Mouse (Mus musculus) kidney, adult 9 months (tissue): ENCODE results near the gene Trim56.
A peak's percentile ranks its signal among the peaks of the same experiment; 100 is the strongest.

Experiments
- DNase-seq: peaks from one replicate; pipeline ENCODE4 v3.0.0; 2022

The Trim56 gene

DNA sequence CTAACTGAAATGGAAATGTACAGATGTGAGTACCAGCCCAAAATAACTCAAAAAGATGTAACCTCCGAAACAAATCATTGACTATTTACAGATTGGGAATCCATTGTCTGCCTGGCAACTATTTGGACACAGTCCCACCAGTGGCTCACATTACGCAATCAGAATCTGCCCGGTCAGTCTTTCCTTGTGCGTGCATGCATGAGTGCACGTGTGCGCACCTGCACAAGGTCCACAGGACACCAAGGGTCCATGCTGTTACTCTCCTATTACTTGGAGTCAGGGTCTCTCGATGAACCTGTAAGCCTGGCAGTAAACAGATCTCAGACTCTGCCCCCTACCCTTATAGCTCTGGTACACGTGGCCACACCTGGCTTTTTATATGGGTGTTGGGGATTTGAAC, 8.3 kb downstream of the Trim56 start:
- DNase-seq = peak; percentile 89

DNA sequence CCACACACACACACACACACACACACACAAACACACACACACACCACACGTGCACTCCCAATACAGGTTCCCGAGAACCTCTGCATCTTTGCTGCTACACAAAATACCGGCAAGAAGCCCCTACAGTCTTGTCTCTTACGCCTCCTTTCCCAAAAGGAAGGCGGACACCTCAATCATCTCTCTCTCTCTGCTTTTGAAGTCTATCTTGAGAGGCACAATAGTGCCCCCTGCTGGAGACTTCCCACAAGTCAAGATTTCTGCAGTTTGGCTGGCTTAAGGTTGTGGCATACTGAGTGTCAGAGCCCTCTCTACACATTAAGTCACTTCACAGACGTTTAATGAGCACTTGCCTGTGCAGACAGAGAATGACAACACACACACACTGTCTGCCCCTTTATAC, 9.0 kb downstream of the Trim56 start:
- peak; percentile 91 for DNase-seq

- DNase-seq = peak; percentile 43
These were observed 9.6 kb downstream of the Trim56 start for GRCm38 (mm10) chr5:137106434-137106833.

DNA sequence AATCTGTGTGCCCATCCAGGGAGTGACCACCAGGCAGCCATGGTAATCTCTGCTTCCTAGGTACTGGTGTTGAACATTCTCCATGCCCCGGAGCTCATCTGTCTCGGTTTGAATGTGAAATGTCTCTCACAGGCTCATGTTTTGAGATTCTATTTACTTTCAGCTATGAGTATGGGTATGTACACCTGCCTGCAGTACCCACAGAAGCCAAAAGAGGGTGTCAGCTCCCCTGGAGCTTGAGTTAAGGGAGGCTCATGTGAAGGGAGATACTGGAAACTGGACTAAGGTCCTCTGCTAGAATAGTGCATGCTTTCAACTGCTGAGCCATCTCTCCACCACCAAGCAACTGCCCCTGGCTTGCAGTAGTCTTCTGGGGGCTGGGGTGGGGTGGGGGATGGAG, 12.0 kb downstream of the Trim56 start:
- no peak for DNase-seq

GRCm38 (mm10) chr5:137102575-137103522, 13.2 kb downstream of the Trim56 start:
- DNase-seq = no peak

- DNase-seq = no peak
These were observed 13.9 kb downstream of the Trim56 start for GRCm38 (mm10) chr5:137102078-137102477.

DNA sequence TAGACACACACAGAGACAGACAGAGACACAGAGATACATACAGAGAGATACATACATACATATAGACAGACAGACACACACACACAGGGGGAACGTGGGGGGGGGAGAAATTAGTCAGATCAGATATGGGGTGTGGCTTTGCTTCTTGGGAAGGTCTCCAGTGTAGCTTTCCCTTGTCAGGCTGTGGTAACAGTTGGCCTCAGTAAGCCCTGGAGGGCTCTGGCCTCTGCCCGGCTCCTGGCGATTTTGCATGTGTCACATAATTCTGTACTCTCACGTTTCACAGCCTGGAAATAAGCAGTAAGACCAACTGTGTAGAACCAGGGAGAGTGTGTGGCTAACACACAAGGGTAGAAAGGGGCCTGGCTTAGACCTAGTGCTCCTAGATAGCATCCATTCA, 15.3 kb downstream of the Trim56 start:
- no peak for DNase-seq

GRCm38 (mm10) chr5:137098418-137098817, 17.6 kb downstream of the Trim56 start:
- no peak for DNase-seq

DNA sequence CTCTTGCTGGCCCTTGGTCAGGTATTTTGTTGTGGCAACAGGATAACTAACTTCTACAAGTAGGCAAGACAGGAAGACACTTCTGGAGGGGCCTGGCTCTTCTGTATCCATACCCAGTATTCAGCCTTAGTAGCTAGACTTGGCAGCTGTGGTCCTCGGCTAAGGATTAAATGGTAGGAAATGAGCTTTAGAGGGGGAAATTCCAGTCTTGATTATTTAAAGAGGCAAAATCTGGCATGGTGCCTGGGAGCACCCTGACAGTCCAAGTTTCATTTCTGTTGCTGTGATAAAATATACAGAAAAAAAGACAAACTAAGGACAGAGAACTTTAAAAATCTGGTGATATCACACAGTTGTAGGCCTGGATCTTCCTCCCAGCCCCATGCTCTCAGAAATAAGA, 20.0 kb downstream of the Trim56 start:
- DNase-seq = peak; percentile 76

DNA sequence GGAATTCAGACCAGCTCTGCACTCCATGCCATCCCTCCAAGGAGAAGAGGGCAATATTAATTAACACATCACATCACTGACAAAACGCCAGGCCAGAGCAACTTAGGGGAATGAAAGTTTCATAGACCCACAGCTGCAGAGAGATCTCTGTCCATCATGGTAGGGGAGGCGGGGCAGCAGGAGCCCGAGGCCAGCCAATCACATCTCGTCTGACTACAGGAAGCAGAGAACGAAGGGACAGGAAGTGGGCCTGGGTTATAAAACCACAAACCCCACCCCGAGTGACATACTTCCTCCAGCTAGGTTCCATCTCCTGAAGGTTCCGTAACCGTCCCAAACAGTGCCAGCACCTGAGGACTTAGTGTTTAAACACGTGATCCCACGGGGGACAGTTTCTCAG, 20.9 kb downstream of the Trim56 start:
- DNase-seq = no peak

DNA sequence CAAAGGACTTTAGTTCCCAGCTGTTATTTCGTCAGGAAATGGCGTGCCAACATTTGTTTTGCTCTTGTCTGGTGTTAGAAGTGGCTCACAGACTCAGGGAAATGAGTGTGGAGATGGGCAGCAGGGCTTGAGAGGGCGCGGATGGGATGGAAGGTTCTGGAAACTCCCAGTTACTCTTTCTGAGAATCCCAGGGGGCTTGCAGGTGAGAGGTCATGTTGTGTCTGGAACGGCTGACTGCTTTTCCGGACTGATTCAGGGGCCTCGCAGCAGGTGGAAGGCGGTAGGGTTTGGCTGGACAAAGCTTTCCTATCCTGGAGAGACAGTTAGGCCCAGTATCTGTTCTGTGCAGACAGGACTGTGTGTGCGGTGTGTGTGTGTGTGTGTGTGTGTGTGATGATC, 22.3 kb downstream of the Trim56 start:
- no peak for DNase-seq

DNA sequence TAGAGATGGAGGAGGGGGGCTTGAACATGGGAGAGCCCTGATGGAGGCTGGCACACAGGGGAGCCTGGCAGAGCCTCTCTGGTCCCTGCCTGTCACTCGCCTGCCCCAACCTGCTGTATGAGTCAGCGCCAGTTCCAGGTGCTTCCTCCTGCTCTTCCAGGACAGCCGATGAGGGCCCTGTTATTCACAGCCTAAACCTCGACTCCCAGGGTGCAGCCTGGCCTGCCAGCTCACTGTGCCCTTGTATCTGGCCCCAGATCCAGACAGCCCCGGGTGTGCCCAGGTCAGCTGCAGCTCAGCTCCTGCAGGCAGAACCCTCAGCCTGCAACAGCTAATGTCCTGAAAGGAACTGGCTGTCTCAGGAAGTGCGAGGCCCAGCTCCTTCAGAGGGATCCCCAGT, 24.4 kb downstream of the Trim56 start:
- DNase-seq = no peak

DNA sequence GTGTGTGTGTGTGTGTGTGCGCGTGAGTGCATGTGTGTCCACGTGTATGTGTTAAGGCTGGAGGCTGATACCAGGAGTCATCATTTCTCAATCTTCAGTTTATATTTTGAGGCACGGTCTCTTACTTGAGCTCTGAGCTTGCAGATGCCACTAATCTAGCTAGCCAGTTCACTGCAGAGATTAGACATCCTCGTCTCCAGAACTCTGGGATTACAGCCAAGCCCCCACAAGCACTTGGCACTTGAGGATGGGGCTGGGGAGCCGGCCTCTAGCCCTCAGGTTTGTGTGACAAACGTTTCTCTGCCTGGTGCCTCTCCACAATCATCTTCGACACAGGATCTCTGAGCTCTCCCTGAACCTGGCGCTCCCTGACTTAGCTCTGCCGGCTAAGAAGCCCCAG, 25.1 kb downstream of the Trim56 start:
- DNase-seq = no peak

- DNase-seq = peak; percentile 80
These were observed 28.6 kb downstream of the Trim56 start for GRCm38 (mm10) chr5:137087410-137087809.

DNA sequence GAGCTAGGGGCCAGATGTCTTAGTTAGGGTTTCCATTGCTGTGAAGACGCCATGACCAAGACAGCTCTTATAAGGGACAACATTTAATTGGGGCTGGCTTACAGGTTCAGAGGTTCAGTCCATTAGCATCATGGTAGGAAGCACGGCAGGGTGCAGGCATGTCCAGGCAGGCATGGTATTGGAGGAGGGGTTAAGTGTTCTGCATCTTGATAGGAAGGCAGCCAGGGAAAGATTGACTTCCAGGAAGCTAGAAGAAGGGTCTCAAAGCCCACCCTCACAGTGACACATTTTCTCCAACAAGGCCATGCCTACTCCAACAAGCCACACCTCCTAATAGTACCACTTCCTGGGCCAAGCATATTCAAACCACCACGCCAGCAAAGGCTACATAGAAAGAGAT, 30.3 kb downstream of the Trim56 start:
- no peak for DNase-seq

DNA sequence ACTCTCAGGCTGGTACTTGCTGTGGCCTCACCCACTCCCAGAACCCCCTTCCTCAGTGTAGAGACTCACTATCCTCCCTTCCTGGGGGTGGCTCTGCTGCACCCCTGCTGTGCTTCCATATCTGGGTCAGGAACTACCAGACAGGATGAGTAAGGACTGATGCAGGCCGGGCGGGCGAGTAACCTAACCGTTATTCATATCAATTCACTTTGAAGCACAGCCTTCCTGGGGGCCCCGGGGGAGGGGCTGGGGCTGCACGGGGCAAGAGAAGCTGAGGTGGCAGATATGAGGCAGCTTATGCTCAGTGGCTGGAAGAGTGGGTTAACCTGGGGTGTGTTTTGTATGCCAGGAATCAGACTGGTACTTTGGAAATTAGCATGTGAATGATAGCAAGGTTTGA, 31.0 kb downstream of the Trim56 start:
- DNase-seq = no peak

DNA sequence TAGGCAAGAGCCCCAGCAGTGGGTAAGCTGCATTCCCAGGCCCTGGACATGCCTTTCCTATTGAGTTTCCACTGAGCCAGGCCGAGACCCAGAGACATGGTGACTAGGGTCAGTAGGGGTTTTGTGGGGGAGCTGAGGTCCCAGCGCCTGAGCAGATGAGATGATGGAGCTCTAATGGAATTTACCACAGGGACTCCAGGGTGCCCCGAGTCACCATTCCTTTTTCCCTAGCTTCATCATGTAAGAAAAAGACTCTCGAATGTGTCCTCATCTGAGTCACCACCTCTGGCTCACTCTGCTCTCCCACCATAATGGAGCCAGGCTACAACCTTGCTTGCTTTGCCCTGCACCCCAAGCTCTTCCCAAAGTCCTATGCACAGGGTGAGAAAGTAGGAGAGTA, 33.0 kb downstream of the Trim56 start:
- DNase-seq = no peak

- peak; percentile 54 for DNase-seq
These were observed 36.2 kb downstream of the Trim56 start for GRCm38 (mm10) chr5:137079849-137080248.

GRCm38 (mm10) chr5:137078616-137079015, 37.4 kb downstream of the Trim56 start:
- no peak for DNase-seq

DNA sequence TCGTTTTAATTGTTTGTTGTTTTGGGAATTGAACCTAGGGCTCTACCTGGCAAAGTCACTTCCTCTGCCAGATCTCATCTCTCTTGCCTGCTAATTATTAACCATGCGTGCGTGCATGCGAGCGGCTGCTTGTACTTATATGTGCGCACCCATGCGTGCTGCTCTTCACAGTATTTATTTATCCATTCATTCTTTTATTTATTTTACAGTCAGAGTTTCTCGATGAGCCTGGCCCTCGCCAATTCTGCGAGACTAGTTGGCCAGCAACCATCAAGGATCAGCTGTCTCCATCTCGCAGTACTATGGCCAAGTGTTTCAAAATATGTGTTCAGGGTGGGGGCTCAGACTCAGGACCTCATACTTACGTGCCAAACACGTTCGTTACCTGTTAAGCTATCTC, 38.0 kb downstream of the Trim56 start:
- DNase-seq = no peak

GRCm38 (mm10) chr5:137077187-137077586, 38.8 kb downstream of the Trim56 start:
- no peak for DNase-seq

GRCm38 (mm10) chr5:137076191-137076930, 39.6 kb downstream of the Trim56 start:
- DNase-seq = peak; percentile 35

DNA sequence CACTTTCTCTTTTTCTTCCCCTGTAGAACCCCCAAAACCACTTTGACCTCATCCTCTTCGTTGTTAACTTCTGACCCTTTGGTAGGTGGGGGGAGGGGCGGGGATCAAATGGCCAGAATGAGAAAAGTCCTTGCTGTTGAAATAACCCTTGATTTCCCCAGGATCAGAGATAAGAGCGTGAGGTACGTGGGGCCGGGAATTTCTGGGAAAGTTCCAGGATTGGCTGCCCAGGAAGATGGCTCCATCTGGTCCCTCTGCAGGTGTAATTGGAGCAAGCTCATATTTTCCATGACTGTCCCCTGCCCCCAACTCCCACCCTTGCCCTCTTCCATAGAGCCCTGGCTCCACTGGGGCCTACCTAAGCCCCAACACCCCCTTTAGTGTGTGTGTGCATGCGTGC, 40.3 kb downstream of the Trim56 start:
- DNase-seq = no peak

DNA sequence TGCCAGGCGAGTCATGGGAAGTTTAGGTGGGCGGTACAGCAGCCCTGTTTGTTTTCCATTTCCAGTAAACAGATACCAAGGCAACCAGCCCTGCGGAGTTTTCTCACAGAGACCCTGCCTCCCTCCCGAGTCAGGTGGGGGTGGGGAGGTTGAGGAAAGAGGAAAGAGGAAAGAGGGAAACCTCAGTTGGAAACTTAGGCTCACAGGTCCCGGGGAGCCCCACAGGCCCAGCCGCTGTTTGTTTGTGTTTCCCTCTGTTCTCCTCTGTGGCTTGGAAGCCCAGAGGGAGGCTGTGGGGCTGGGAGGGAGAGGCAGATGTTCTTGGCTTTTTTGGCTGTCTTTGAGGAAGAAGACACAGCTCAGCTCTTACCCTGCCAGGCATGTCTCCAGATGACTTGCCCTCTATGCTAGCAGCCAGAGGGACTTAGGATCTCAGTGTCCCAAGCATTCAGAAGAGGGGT, 41.8 kb downstream of the Trim56 start:
- DNase-seq = no peak
